8 mouse cellular contexts compared by ENCODE assay signal in the genomic region with DNA sequence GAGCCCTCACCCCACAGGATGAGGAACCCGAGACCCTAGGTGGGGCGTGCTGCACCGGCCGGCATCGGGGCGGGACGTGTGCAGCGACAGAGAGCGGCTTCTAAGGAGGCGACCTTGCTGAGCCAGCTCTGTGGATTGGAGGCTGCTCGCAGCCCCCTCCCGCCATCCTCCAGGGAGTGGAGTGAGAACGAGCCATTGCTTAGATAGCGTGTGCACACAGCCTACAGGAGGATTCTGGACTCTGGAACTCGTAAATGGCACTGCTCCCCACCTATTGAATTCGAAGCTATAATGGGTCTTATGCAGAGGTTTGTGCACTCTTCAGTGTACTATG. TPM values are rescaled to one million over a fixed set of nuclear protein-coding genes. Genes with fewer than 3 reads are reported as not detected.
DNase-seq lines count a peak whose midpoint lies in the region; ATAC-seq and TF ChIP-seq lines count a peak whose summit lies in the region.

Gene Katnal1, minus strand, starts transcription at position 205 of the 334 bp plus-strand sequence.

- TF ChIP-seq CTCF in heart, postnatal 0 days (IDR thresholded peaks at IDR 0.05; ENCODE audit: low read depth), result no peak

- TF ChIP-seq EP300 in heart, postnatal 0 days (IDR thresholded peaks at IDR 0.05; ENCODE audit: low read depth), result no peak

- peak within 1 kb of the TSS; percentile 81 for H3K9ac ChIP-seq in kidney, embryonic 14.5 days (ENCODE audit: low read depth, low read length)
- H3K9ac ChIP-seq in heart, postnatal 0 days (replicated peaks; ENCODE audit: low read depth, low read length), result peak within 1 kb of the TSS; percentile 76
- H3K9ac ChIP-seq in liver, embryonic 11.5 days (ENCODE audit: low read depth, low read length), result peak within 1 kb of the TSS; percentile 90

- H3K4me1 ChIP-seq in kidney, embryonic 14.5 days (ENCODE audit: control insufficient read depth, insufficient read depth, low read length), result peaks cover 10% of the 10 kb centered on the region
- peaks cover 12% of the 10 kb centered on the region; the same call in 1 of the 2 replicates for H3K4me1 ChIP-seq in heart, postnatal 0 days (ENCODE audit: control insufficient read depth, insufficient read depth)
- H3K4me1 ChIP-seq in liver, embryonic 11.5 days (replicated peaks; ENCODE audit: control insufficient read depth, insufficient read depth, low read length), result peaks cover 8% of the 10 kb centered on the region

- DNase-seq in kidney, postnatal 4 days, result no peak
- DNase-seq in brain, embryonic 18.5 days (ENCODE audit: low read depth, low spot score), result peak; percentile 30
- no peak for DNase-seq in heart, postnatal 0 days (ENCODE audit: low spot score)
- no peak for DNase-seq in liver, embryonic 11.5 days (ENCODE audit: low spot score)
- no peak for DNase-seq in right cerebral cortex, postnatal 4 days
- no peak for DNase-seq in right cerebral cortex, adult 18-20 months

- no peaks in the 10 kb centered on the region for H3K27me3 ChIP-seq in kidney, embryonic 14.5 days (ENCODE audit: control insufficient read depth, insufficient read depth, low read length)
- no peaks in the 10 kb centered on the region for H3K27me3 ChIP-seq in heart, postnatal 0 days (ENCODE audit: control insufficient read depth, insufficient read depth, low read length)
- H3K27me3 ChIP-seq in liver, embryonic 11.5 days (replicated peaks; ENCODE audit: control insufficient read depth, insufficient read depth, low read length), result no peaks in the 10 kb centered on the region

- peak within 1 kb of the TSS; percentile 86 for H3K4me2 ChIP-seq in kidney, embryonic 14.5 days (replicated peaks; ENCODE audit: low read depth, low read length)
- H3K4me2 ChIP-seq in heart, postnatal 0 days (ENCODE audit: low read depth, low read length), result peak within 1 kb of the TSS; percentile 65
- peak within 1 kb of the TSS; percentile 92 for H3K4me2 ChIP-seq in liver, embryonic 11.5 days

- peaks cover 3% of the 10 kb centered on the region; the same call in 1 of the 2 replicates for H3K36me3 ChIP-seq in kidney, embryonic 14.5 days (ENCODE audit: control insufficient read depth, insufficient read depth, low read length)
- 0 out of 2 replicates have a peak, but pooled peaks cover 5% of the 10 kb centered on the region for H3K36me3 ChIP-seq in heart, postnatal 0 days (replicated peaks; ENCODE audit: control insufficient read depth, insufficient read depth, low read length)
- peaks cover 8% of the 10 kb centered on the region; the same call in 1 of the 2 replicates for H3K36me3 ChIP-seq in liver, embryonic 11.5 days (ENCODE audit: control insufficient read depth, insufficient read depth, low read length)

- H3K9me3 ChIP-seq in kidney, embryonic 14.5 days (ENCODE audit: control insufficient read depth, low read length), result no peaks in the 10 kb centered on the region
- no peaks in the 10 kb centered on the region for H3K9me3 ChIP-seq in heart, postnatal 0 days (replicated peaks; ENCODE audit: control insufficient read depth, low read length)
- H3K9me3 ChIP-seq in liver, embryonic 11.5 days (ENCODE audit: control insufficient read depth, low read length), result no peaks in the 10 kb centered on the region

- H3K4me3 ChIP-seq in kidney, embryonic 14.5 days (ENCODE audit: low read length), result peak within 1 kb of the TSS; percentile 78
- H3K4me3 ChIP-seq in heart, postnatal 0 days (ENCODE audit: low read depth, low read length), result peak within 1 kb of the TSS; percentile 81
- peak within 1 kb of the TSS; percentile 80 for H3K4me3 ChIP-seq in liver, embryonic 11.5 days (ENCODE audit: low read depth, low read length)

- 2% methylated on average over 16 of the region's 16 CpGs for WGBS in kidney, embryonic 14.5 days
- WGBS in heart, postnatal 0 days, result 3% methylated on average over 16 of the region's 16 CpGs
- WGBS in liver, embryonic 11.5 days, result under 1% methylated on average over 16 of the region's 16 CpGs

- no peak; the same call in 1 of the 2 replicates for ATAC-seq in kidney, embryonic 14.5 days (ENCODE audit: low FRiP score, low TSS enrichment)
- ATAC-seq in heart, postnatal 0 days (ENCODE audit: insufficient read depth, low read depth), result no peak; the same call in 1 of the 2 replicates
- ATAC-seq in liver, embryonic 11.5 days (replicated peaks; ENCODE audit: low FRiP score), result no peak; the same call in 1 of the 2 replicates
- ATAC-seq in CD4-positive, CD25-positive, alpha-beta regulatory T cell, adult 4 months, result no peak

- H3K27ac ChIP-seq in kidney, embryonic 14.5 days (ENCODE audit: low read depth, low read length), result peak within 1 kb of the TSS; percentile 77
- peak within 1 kb of the TSS; percentile 91 for H3K27ac ChIP-seq in heart, postnatal 0 days (ENCODE audit: low read depth)
- peak within 1 kb of the TSS; percentile 96 for H3K27ac ChIP-seq in liver, embryonic 11.5 days (ENCODE audit: low read depth, low read length)

RNA-seq across cellular contexts. Expression of gene Katnal1, which starts in this region (rescaled TPM):
- polyA plus RNA-seq in kidney, embryonic 14.5 days (2014; fragmentation: Nextera tagmentation; extraction: Ambion mirVana), result 7.7 and 13.3 TPM in 2 replicates
- total RNA-seq in heart, postnatal 0 days (2014; rRNA removed; ENCODE audit: low replicate concordance), result 5.4 and 21.1 TPM in 2 replicates
- polyA plus RNA-seq in heart, postnatal 0 days (2015; fragmentation: Nextera tagmentation; extraction: Ambion mirVana), result 8.0 and 8.4 TPM in 2 replicates
- 18.9 and 19.5 TPM in 2 replicates for polyA plus RNA-seq in liver, embryonic 11.5 days (2014; fragmentation: Nextera tagmentation; extraction: Ambion mirVana)
- polyA plus RNA-seq in CD4-positive, CD25-positive, alpha-beta regulatory T cell, adult 4 months (2017; shearing (Covaris generic)), result 1 to 10 TPM; 1.5 to 6.1 TPM
